Mouse (Mus musculus) CH12.LX (cell line): ENCODE measurements at regions not wholly inside any gene's neighbourhood (a gene's known extent, or its start where the extent isn't known, plus 50 kb on each side); places are given as distances from the start of the nearest gene placed in this dataset.

ENCODE experiments used
- CHD2 ChIP-seq: IDR thresholded peaks from 2 replicates; pipeline ENCODE4 v1.6.1; 2011; ENCODE audit warnings: low read length, improper control_type of control experiment
- CTCF ChIP-seq, 2 experiments: IDR thresholded peaks in 1 of 2; conservative IDR thresholded peaks in 1 of 2; 2 replicates each; pipeline ENCODE4 v1.5.1; 2011 to 2012; ENCODE audit warnings: low read depth in 2 of 2, low read length in 2 of 2, improper control_type of control experiment in 1 of 2, inconsistent platforms in 1 of 2, mild to moderate bottlenecking in 1 of 2, moderate library complexity in 1 of 2
- ETS1 ChIP-seq: conservative IDR thresholded peaks from 2 replicates; pipeline ENCODE4 v1.6.1; 2012; ENCODE audit warnings: low read depth, mild to moderate bottlenecking, inconsistent platforms, low read length, improper control_type of control experiment, moderate library complexity
- IRF4 ChIP-seq: IDR thresholded peaks from 2 replicates; pipeline ENCODE4 v1.6.1; 2014; ENCODE audit warnings: low read depth, mild to moderate bottlenecking, inconsistent platforms, low read length, improper control_type of control experiment
- POLR2A ChIP-seq: IDR thresholded peaks from 2 replicates; pipeline ENCODE4 v1.6.1; 2011; ENCODE audit warnings: low read depth, mild to moderate bottlenecking, improper control_type of control experiment, low read length
- ZC3H11A ChIP-seq: IDR thresholded peaks from 2 replicates; pipeline ENCODE4 v1.6.1; 2012; ENCODE audit warnings: low read depth, mild to moderate bottlenecking, inconsistent platforms, low read length, improper control_type of control experiment

DNA sequence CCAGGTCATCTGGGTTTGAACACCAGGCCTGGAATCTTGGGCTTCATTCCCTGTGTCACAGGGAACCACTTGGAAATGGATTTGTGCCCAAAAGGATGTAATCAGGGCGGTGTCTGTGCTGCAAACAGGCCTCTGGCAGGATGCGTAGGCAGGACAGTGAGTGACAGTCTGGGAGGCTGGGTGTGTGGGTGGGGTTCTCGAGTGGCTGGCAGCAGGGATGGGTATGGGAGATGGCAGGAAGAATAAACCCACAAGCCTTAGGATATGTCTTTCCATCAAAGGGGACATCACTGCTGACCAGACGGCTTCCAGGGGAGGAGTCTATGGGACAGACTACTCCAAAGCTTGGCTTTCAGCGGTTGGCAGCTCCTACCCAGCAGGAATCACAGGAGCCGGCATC lies 150.5 kb upstream of the Nectin1 start:
- TF ChIP-seq POLR2A (no peak), ZC3H11A (no peak), CTCF (conservative IDR thresholded peaks at IDR 0.05 in 1 of 2, IDR thresholded peaks at IDR 0.05 in 1 of 2; ENCODE audit: low read depth in 2 of 2, low read length in 2 of 2) (no peak), IRF4 (no peak), ETS1 (no peak), CHD2 (no peak)
